Mouse (Mus musculus) cerebellum, adult 2 months (tissue): ENCODE data around the gene Camk2n1.

Experiments
- CTCF ChIP-seq: fragments of 200-500 bp; IDR thresholded peaks from 2 replicates; pipeline ENCODE4 v1.5.1; 2011; ENCODE audit warnings: low read depth, mild to moderate bottlenecking, control low read depth, low read length, moderate library complexity, borderline replicate concordance; ENCODE audit not compliant: insufficient read depth
- POLR2A ChIP-seq: fragments of 200-500 bp; IDR thresholded peaks from 2 replicates; pipeline ENCODE4 v1.6.1; 2011; ENCODE audit warnings: low read length, control low read depth, borderline replicate concordance; ENCODE audit not compliant: insufficient read depth

- no peak for TF ChIP-seq POLR2A
- TF ChIP-seq CTCF, result no peak
These were observed 50.6 kb downstream of the Camk2n1 start for GRCm38 (mm10) chr4:138504632-138505101.
